18 mouse cellular contexts compared by ENCODE assay signal in genomic region chr15:25872118-25872517, GRCm38 (mm10). TPM values are rescaled to one million over a fixed set of nuclear protein-coding genes. Genes with fewer than 3 reads are reported as not detected.
A peak's percentile ranks its signal among the peaks of the same experiment; 100 is the strongest.
DNase-seq lines count a peak whose midpoint lies in the region; ATAC-seq and TF ChIP-seq lines count a peak whose summit lies in the region.
"Had no signal": no experiment of that assay in that cellular context is flagged by ENCODE, and none has a peak within 500 bp of the region (broad histone marks: within the 10 kb centered on the region; RNA-seq: fewer than 3 reads in every experiment).

No protein-coding gene starts in this region.

- no peaks in the 10 kb centered on the region for H3K36me3 ChIP-seq in liver, postnatal 0 days (replicated peaks; ENCODE audit: insufficient read depth, low read length)
- no peaks in the 10 kb centered on the region for H3K36me3 ChIP-seq in stomach, embryonic 16.5 days (ENCODE audit: control insufficient read depth, insufficient read depth, low read length)
- H3K36me3 ChIP-seq: forebrain, embryonic 15.5 days; heart, embryonic 15.5 days had no signal

- TF ChIP-seq EP300 in liver, postnatal 0 days (IDR thresholded peaks at IDR 0.05; ENCODE audit: low read depth): no peak

- no peaks in the 10 kb centered on the region for H3K27me3 ChIP-seq in liver, postnatal 0 days (ENCODE audit: insufficient read depth, low read length)
- H3K27me3 ChIP-seq in stomach, embryonic 16.5 days (ENCODE audit: control insufficient read depth, insufficient read depth, low read length): no peaks in the 10 kb centered on the region
- H3K27me3 ChIP-seq: forebrain, embryonic 15.5 days; heart, embryonic 15.5 days; megakaryocyte, embryonic 14.5 days had no signal

- no peak overlapping the region for H3K4me2 ChIP-seq in liver, postnatal 0 days (ENCODE audit: low read depth, low read length)
- H3K4me2 ChIP-seq in stomach, embryonic 16.5 days (ENCODE audit: low read depth, low read length): peak overlapping the region; percentile 35; the same call in 1 of the 2 replicates
- H3K4me2 ChIP-seq: forebrain, embryonic 15.5 days; heart, embryonic 15.5 days had no signal

- 67% methylated on average over 9 of the region's 9 CpGs for WGBS in liver, postnatal 0 days (ENCODE audit: insufficient replicate concordance)
- WGBS in large intestine, adult 2 months: 29% methylated on average over 9 of the region's 9 CpGs
- 62% methylated on average over 9 of the region's 9 CpGs for WGBS in stomach, embryonic 16.5 days

- H3K4me3 ChIP-seq in liver, postnatal 0 days (ENCODE audit: low read depth, low read length): no peak overlapping the region
- H3K4me3 ChIP-seq in stomach, embryonic 16.5 days (replicated peaks; ENCODE audit: low read length): no peak overlapping the region
- no peak overlapping the region for H3K4me3 ChIP-seq in layer of hippocampus, adult 2 months
- H3K4me3 ChIP-seq: forebrain, embryonic 15.5 days; heart, adult 2 months; heart, embryonic 15.5 days; megakaryocyte, embryonic 14.5 days had no signal

- DNase-seq in frontal cortex, postnatal 14 days (ENCODE audit: low spot score in 2 of 2): no peak
- DNase-seq in liver, postnatal 0 days: peak; percentile 24
- DNase-seq in liver: no peak
- peak; percentile 37 for DNase-seq in large intestine, adult 2 months (ENCODE audit: low read depth, low spot score)
- DNase-seq in layer of hippocampus, adult 2 months (ENCODE audit: low spot score in 2 of 2): no peak
- DNase-seq in urinary bladder, postnatal 25 days (ENCODE audit: low spot score): no peak
- DNase-seq: adrenal gland, postnatal 10 days; cerebellum, adult 2 months; heart, adult 2 months; layer of hippocampus, adult 9-11 months; lung, postnatal 14 days had no signal

- ATAC-seq in frontal cortex, adult (ENCODE audit: low TSS enrichment): peak; percentile 27; the same call in 1 of the 2 replicates
- peak; percentile 91 for ATAC-seq in liver, postnatal 0 days
- no peak for ATAC-seq in stomach, embryonic 16.5 days (ENCODE audit: insufficient read depth, low FRiP score)
- ATAC-seq: forebrain, embryonic 15.5 days; inflammation-experienced regulatory T-cells, adult 6 months; midbrain, embryonic 16.5 days had no signal

- H3K9ac ChIP-seq in liver, postnatal 0 days (replicated peaks): no peak overlapping the region
- no peak overlapping the region for H3K9ac ChIP-seq in stomach, embryonic 16.5 days (ENCODE audit: low read length)
- H3K9ac ChIP-seq: forebrain, embryonic 15.5 days; heart, embryonic 15.5 days had no signal

- no peak overlapping the region for H3K27ac ChIP-seq in liver, postnatal 0 days (ENCODE audit: low read depth)
- no peak overlapping the region for H3K27ac ChIP-seq in stomach, embryonic 16.5 days (ENCODE audit: low read length)
- H3K27ac ChIP-seq in layer of hippocampus, adult 2 months: no peak overlapping the region; the same call in 1 of the 2 replicates
- H3K27ac ChIP-seq: forebrain, embryonic 15.5 days; heart, adult 2 months; heart, embryonic 15.5 days had no signal

- TF ChIP-seq CTCF in liver, postnatal 0 days (IDR thresholded peaks at IDR 0.05; ENCODE audit: low read depth): no peak
- no peak for TF ChIP-seq CTCF in layer of hippocampus, adult 2 months (conservative IDR thresholded peaks at IDR 0.05)

- H3K9me3 ChIP-seq in liver, postnatal 0 days (ENCODE audit: low read length): no peaks in the 10 kb centered on the region
- no peaks in the 10 kb centered on the region for H3K9me3 ChIP-seq in stomach, embryonic 16.5 days (replicated peaks; ENCODE audit: control insufficient read depth, low read length)
- H3K9me3 ChIP-seq: forebrain, embryonic 15.5 days; heart, embryonic 15.5 days; megakaryocyte, embryonic 14.5 days had no signal

- H3K4me1 ChIP-seq in liver, postnatal 0 days (ENCODE audit: insufficient read depth): peaks cover 3% of the 10 kb centered on the region; the same call in 1 of the 2 replicates
- H3K4me1 ChIP-seq in stomach, embryonic 16.5 days (ENCODE audit: control insufficient read depth, insufficient read depth, low read length): peaks cover 5% of the 10 kb centered on the region; the same call in 1 of the 2 replicates
- H3K4me1 ChIP-seq: forebrain, embryonic 15.5 days had no signal

RNA-seq across cellular contexts. Expression of gene Retreg1, which starts 29.1 kb away (rescaled TPM):
- polyA plus RNA-seq in liver, postnatal 0 days (2015; fragmentation: Nextera tagmentation; extraction: Ambion mirVana): 17.0 and 18.6 TPM in 2 replicates
- polyA plus RNA-seq in large intestine, adult 2 months (2012; rRNA removed): 4.1 and 5.0 TPM in 2 replicates
- polyA plus RNA-seq in stomach, embryonic 16.5 days (2015; fragmentation: Nextera tagmentation; extraction: Ambion mirVana): 19.5 and 19.7 TPM in 2 replicates
- 10 to 100 TPM; 27.3 to 28.6 TPM for total RNA-seq in layer of hippocampus, adult 2 months (2021)

Comparison
In these comparisons a context has a peak if more than half of its experiments do, and no peak if none do; other contexts are left out.
1. DNase-seq: peak in liver, postnatal 0 days (single experiment) and large intestine, adult 2 months (single experiment); none in frontal cortex, postnatal 14 days (0 of 2), liver (single experiment), layer of hippocampus, adult 2 months (0 of 2) and urinary bladder, postnatal 25 days (single experiment).